Mouse (Mus musculus): ENCODE measurements around the gene Srp68.

Srp68 gene

GRCm38 (mm10) chr11:116208660-116209059 lies 65.4 kb downstream of the Srp68 start:
- DNase-seq (ENCODE audit: low spot score): no peak

GRCm38 (mm10) chr11:116206678-116207077 lies 67.3 kb downstream of the Srp68 start:
- DNase-seq (ENCODE audit: low spot score): no peak

- DNase-seq (ENCODE audit: low spot score): no peak
These were observed 70.9 kb downstream of the Srp68 start for GRCm38 (mm10) chr11:116203150-116203549.

GRCm38 (mm10) chr11:116201151-116201550 lies 72.9 kb downstream of the Srp68 start:
- DNase-seq (ENCODE audit: low spot score): no peak

GRCm38 (mm10) chr11:116198639-116199531 lies 75.1 kb downstream of the Srp68 start, which contains the start of the genes Ten1 and Acox1:
Gene Ten1, plus strand, starts transcription at chr11:116198855.
Gene Acox1, minus strand, starts transcription at chr11:116199045.
- DNase-seq (ENCODE audit: low spot score): peak; percentile 94

GRCm38 (mm10) chr11:116198132-116198531 lies 75.9 kb downstream of the Srp68 start:
- DNase-seq (ENCODE audit: low spot score): no peak

- DNase-seq (ENCODE audit: low spot score): no peak
These were observed 76.5 kb downstream of the Srp68 start for GRCm38 (mm10) chr11:116197584-116197906.

- DNase-seq (ENCODE audit: low spot score): no peak
These were observed 77.0 kb downstream of the Srp68 start for GRCm38 (mm10) chr11:116196866-116197583.

- DNase-seq (ENCODE audit: low spot score): no peak
These were observed 77.7 kb downstream of the Srp68 start for GRCm38 (mm10) chr11:116196336-116196735.

- DNase-seq (ENCODE audit: low spot score): no peak
These were observed 78.8 kb downstream of the Srp68 start for GRCm38 (mm10) chr11:116195252-116195651.

All from spleen, adult 12 weeks (tissue).